Mouse (Mus musculus) C2C12 (cell line): ENCODE measurements at regions not wholly inside any gene's neighbourhood (a gene's known extent, or its start where the extent isn't known, plus 50 kb on each side); places are given as distances from the start of the nearest gene placed in this dataset.

ENCODE experiments used
- CEBPB ChIP-seq: IDR thresholded peaks from one replicate; pipeline ENCODE4 v1.6.1; 2011; ENCODE audit warnings: low read depth, mild to moderate bottlenecking, control low read depth, moderate library complexity
- CTCF ChIP-seq: IDR thresholded peaks from one replicate; pipeline ENCODE4 v1.5.1; 2011; ENCODE audit not compliant: control insufficient read depth, insufficient read depth, insufficient read length

GRCm38 (mm10) chr13:35541053-35541452 is 118.6 kb upstream of the Cdyl start:
- TF ChIP-seq CTCF: no peak
- TF ChIP-seq CEBPB: no peak
